Comparison of ENCODE assay signal across 11 mouse cellular contexts in the genomic region with DNA sequence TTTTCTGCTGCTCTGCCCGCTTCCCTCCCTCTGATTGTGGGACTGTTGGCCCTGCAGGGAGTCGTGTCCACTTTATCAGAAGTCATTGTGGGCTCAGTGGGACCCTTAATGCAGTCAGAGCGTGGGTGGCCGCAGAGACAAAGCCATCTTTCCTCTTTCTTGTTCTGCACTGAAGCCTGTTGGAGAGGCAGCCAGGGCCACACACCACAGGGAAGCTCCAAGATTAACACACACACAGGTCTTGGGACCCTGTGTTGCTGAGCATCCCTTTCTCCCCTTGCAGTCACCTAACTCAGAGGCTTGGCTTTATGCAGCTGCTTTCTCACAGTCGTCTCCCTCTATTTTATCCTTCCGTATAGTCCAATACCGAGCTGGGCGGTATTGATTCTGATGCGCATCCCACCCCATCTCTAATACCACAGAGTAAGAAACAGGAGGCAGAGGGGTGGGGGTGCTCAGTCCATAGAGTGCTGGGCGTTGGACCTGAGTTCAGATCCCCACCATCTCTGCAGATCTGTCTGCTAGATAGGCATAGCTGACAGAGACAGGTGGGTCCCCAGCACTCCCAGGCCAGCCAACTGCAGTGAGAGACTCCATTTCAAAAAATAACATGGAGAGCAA.
A peak's percentile ranks its signal among the peaks of the same experiment; 100 is the strongest.
DNase-seq lines count a peak whose midpoint lies in the region; ATAC-seq and TF ChIP-seq lines count a peak whose summit lies in the region.
"Had no signal": no experiment of that assay in that cellular context is flagged by ENCODE, and none has a peak within 500 bp of the region (broad histone marks: within the 10 kb centered on the region; RNA-seq: fewer than 3 reads in every experiment).

No protein-coding gene starts in this region.

- no peak for TF ChIP-seq EP300 in lung, postnatal 0 days (IDR thresholded peaks at IDR 0.05)

- intact Hi-C loops in gastrocnemius, adult 2 months (cut with DNase I), result no loop called here

- no peaks in the 10 kb centered on the region for H3K36me3 ChIP-seq in forebrain, postnatal 0 days (ENCODE audit: insufficient read depth)
- H3K36me3 ChIP-seq in forebrain, embryonic 13.5 days (ENCODE audit: poor library complexity, severe bottlenecking), result no peaks in the 10 kb centered on the region
- no peaks in the 10 kb centered on the region for H3K36me3 ChIP-seq in lung, postnatal 0 days (ENCODE audit: insufficient read depth, low read length)
- H3K36me3 ChIP-seq in intestine, embryonic 16.5 days (ENCODE audit: control insufficient read depth, insufficient read depth, low read length), result no peaks in the 10 kb centered on the region
- no peaks in the 10 kb centered on the region for H3K36me3 ChIP-seq in small intestine, adult 2 months (ENCODE audit: control insufficient read depth, insufficient read depth, low read length)

- peak; percentile 18 for ATAC-seq in forebrain, postnatal 0 days
- no peak for ATAC-seq in forebrain, embryonic 13.5 days
- no peak for ATAC-seq in lung, postnatal 0 days
- ATAC-seq in intestine, embryonic 16.5 days, result peak; percentile 6; the same call in 1 of the 2 replicates

- no peak for TF ChIP-seq CTCF in forebrain, postnatal 0 days (IDR thresholded peaks at IDR 0.05; ENCODE audit: low read depth)
- TF ChIP-seq CTCF in lung, postnatal 0 days (IDR thresholded peaks at IDR 0.05), result no peak
- TF ChIP-seq CTCF in small intestine, adult 2 months (IDR thresholded peaks at IDR 0.05; ENCODE audit: extremely low read depth, insufficient read length, insufficient replicate concordance, low read depth, low read length), result no peak
- no peak for TF ChIP-seq CTCF in gastrocnemius, adult 2 months (IDR thresholded peaks at IDR 0.05)

- H3K4me3 ChIP-seq in forebrain, postnatal 0 days (ENCODE audit: low read depth, low read length), result no peak overlapping the region
- no peak overlapping the region for H3K4me3 ChIP-seq in forebrain, embryonic 13.5 days
- no peak overlapping the region for H3K4me3 ChIP-seq in lung, postnatal 0 days (ENCODE audit: low read depth, low read length)
- peak overlapping the region; percentile 20 for H3K4me3 ChIP-seq in intestine, embryonic 16.5 days (ENCODE audit: low read length)
- peak overlapping the region; percentile 42 for H3K4me3 ChIP-seq in small intestine, adult 2 months (ENCODE audit: low read depth, low read length)
- no peak overlapping the region for H3K4me3 ChIP-seq in gastrocnemius, adult 2 months

- no peaks in the 10 kb centered on the region for H3K27me3 ChIP-seq in forebrain, postnatal 0 days (ENCODE audit: insufficient read depth, low read length)
- no peaks in the 10 kb centered on the region for H3K27me3 ChIP-seq in forebrain, embryonic 13.5 days
- no peaks in the 10 kb centered on the region for H3K27me3 ChIP-seq in lung, postnatal 0 days (replicated peaks; ENCODE audit: insufficient read depth, low read length)
- H3K27me3 ChIP-seq in intestine, embryonic 16.5 days (replicated peaks; ENCODE audit: control insufficient read depth, insufficient read depth, low read length), result no peaks in the 10 kb centered on the region
- H3K27me3 ChIP-seq in small intestine, adult 2 months (ENCODE audit: control insufficient read depth, insufficient read depth, low read length), result no peaks in the 10 kb centered on the region

- DNase-seq in forebrain, postnatal 0 days, result no peak
- no peak for DNase-seq in lung, postnatal 0 days (ENCODE audit: low spot score)
- no peak for DNase-seq in lung, adult 18-20 months
- DNase-seq in yolk sac, embryonic 10.5 days (ENCODE audit: low spot score), result no peak
- DNase-seq in gastrocnemius, adult 2 months, result no peak
- DNase-seq: cerebellum, adult 2 months; thymus, postnatal 36 days had no signal

- H3K27ac ChIP-seq in forebrain, postnatal 0 days (ENCODE audit: low read depth, low read length), result no peak overlapping the region
- H3K27ac ChIP-seq in forebrain, embryonic 13.5 days, result no peak overlapping the region
- peak overlapping the region; percentile 85 for H3K27ac ChIP-seq in lung, postnatal 0 days (ENCODE audit: low read length)
- H3K27ac ChIP-seq in intestine, embryonic 16.5 days (ENCODE audit: low read length), result peak overlapping the region; percentile 95
- H3K27ac ChIP-seq in small intestine, adult 2 months (ENCODE audit: insufficient read depth, low read depth, low read length), result peak overlapping the region; percentile 99
- H3K27ac ChIP-seq in gastrocnemius, adult 2 months, result no peak overlapping the region

- no peak overlapping the region for H3K9ac ChIP-seq in forebrain, postnatal 0 days
- H3K9ac ChIP-seq in forebrain, embryonic 13.5 days, result no peak overlapping the region
- H3K9ac ChIP-seq in lung, postnatal 0 days (replicated peaks; ENCODE audit: low read depth), result no peak overlapping the region; the same call in 1 of the 2 replicates
- H3K9ac ChIP-seq in intestine, embryonic 16.5 days (ENCODE audit: low read depth, low read length), result peak overlapping the region; percentile 46

- H3K9me3 ChIP-seq in forebrain, postnatal 0 days (ENCODE audit: low read length), result no peaks in the 10 kb centered on the region
- H3K9me3 ChIP-seq in forebrain, embryonic 13.5 days (replicated peaks), result no peaks in the 10 kb centered on the region
- no peaks in the 10 kb centered on the region for H3K9me3 ChIP-seq in lung, postnatal 0 days (ENCODE audit: low read length)
- no peaks in the 10 kb centered on the region for H3K9me3 ChIP-seq in intestine, embryonic 16.5 days (ENCODE audit: control insufficient read depth, low read length)

- TF ChIP-seq POLR2A in small intestine, adult 2 months (IDR thresholded peaks at IDR 0.05; ENCODE audit: low read depth, low read length), result no peak

- no peaks in the 10 kb centered on the region for H3K4me1 ChIP-seq in forebrain, postnatal 0 days (ENCODE audit: insufficient read depth)
- peaks cover 8% of the 10 kb centered on the region for H3K4me1 ChIP-seq in forebrain, embryonic 13.5 days
- peaks cover 5% of the 10 kb centered on the region for H3K4me1 ChIP-seq in lung, postnatal 0 days (ENCODE audit: insufficient read depth, low read depth, low read length)
- H3K4me1 ChIP-seq in intestine, embryonic 16.5 days (ENCODE audit: control insufficient read depth, insufficient read depth, low read length), result peaks cover 16% of the 10 kb centered on the region
- H3K4me1 ChIP-seq in small intestine, adult 2 months (ENCODE audit: control insufficient read depth, insufficient read depth, insufficient read length, low read length), result peaks cover 35% of the 10 kb centered on the region

- WGBS in forebrain, postnatal 0 days, result 51% methylated on average over 10 of the region's 10 CpGs
- 48% methylated on average over 10 of the region's 10 CpGs for WGBS in forebrain, embryonic 13.5 days
- 74% methylated on average over 10 of the region's 10 CpGs for WGBS in lung, postnatal 0 days
- WGBS in intestine, embryonic 16.5 days, result 74% methylated on average over 10 of the region's 10 CpGs
- WGBS in small intestine, adult 2 months, result 27% methylated on average over 10 of the region's 10 CpGs

- no peak overlapping the region for H3K4me2 ChIP-seq in forebrain, postnatal 0 days (ENCODE audit: low read depth)
- no peak overlapping the region for H3K4me2 ChIP-seq in forebrain, embryonic 13.5 days
- H3K4me2 ChIP-seq in lung, postnatal 0 days (replicated peaks; ENCODE audit: low read depth, low read length), result peak overlapping the region; percentile 22; the same call in 1 of the 2 replicates
- H3K4me2 ChIP-seq in intestine, embryonic 16.5 days (ENCODE audit: low read depth, low read length), result peak overlapping the region; percentile 39
- H3K4me2 ChIP-seq: heart, embryonic 11.5 days had no signal

Comparison
In these comparisons a context has a peak if more than half of its experiments do, and no peak if none do; other contexts are left out.
1. ATAC-seq: peak in forebrain, postnatal 0 days (single experiment) and intestine, embryonic 16.5 days (single experiment); none in forebrain, embryonic 13.5 days (single experiment) and lung, postnatal 0 days (single experiment).
2. H3K27ac ChIP-seq: peak in lung, postnatal 0 days (single experiment), intestine, embryonic 16.5 days (single experiment) and small intestine, adult 2 months (single experiment); none in forebrain, postnatal 0 days (single experiment), forebrain, embryonic 13.5 days (single experiment) and gastrocnemius, adult 2 months (single experiment).
3. H3K4me2 ChIP-seq: peak in lung, postnatal 0 days (single experiment) and intestine, embryonic 16.5 days (single experiment); none in forebrain, postnatal 0 days (single experiment) and forebrain, embryonic 13.5 days (single experiment).
4. H3K4me3 ChIP-seq: peak in intestine, embryonic 16.5 days (single experiment) and small intestine, adult 2 months (single experiment); none in forebrain, postnatal 0 days (single experiment), forebrain, embryonic 13.5 days (single experiment), lung, postnatal 0 days (single experiment) and gastrocnemius, adult 2 months (single experiment).